Mouse (Mus musculus) B cell, adult (primary cell): ENCODE results near the gene Spp2. TPM values are rescaled to one million over a fixed set of nuclear protein-coding genes. Genes with fewer than 3 reads are reported as not detected.

Source experiments
- total RNA-seq: library from RNA; stranded (reverse); gene quantifications from 4 replicates; pipeline ENCODE4 v1.2.4, GENCODE M21; 2023; ENCODE audit not compliant: inconsistent age

Spp2 gene
- not detected in 4 replicates for total RNA-seq

DNA sequence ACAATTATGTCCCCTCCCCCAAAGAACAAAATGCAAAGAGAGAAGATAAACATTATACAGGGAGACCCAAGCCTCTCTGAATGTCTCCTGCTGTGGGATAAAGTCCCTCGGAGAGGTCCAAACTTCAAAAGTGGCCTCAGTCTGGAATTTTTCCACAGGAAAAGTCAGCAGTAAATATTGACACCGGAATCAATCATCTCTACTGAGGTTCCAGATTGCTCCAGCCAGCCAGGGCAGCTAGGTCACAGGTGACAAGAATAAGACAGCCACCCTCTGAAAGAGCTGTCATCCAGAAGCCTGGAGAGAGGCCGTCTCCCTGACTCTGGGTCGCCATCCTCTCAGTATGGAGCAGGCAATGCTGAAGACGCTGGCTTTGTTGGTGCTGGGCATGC is at the start of gene Spp2:
Gene Spp2, plus strand, starts transcription at position 155 of the 392 bp plus-strand sequence.

Other genes starting within 250 kb of the Spp2 start
- not detected in 4 replicates for gene Ugt1a5, start 240.9 kb upstream of the Spp2 start, total RNA-seq
- not detected in 4 replicates for gene Ugt1a2, start 206.4 kb upstream of the Spp2 start, total RNA-seq
- gene Dnajb3, start 201.2 kb upstream of the Spp2 start, total RNA-seq, result 0.51 to 0.67 TPM (median 0.54 TPM) in 3 of 4 replicates, not detected in the other
- gene Ugt1a1, start 195.0 kb upstream of the Spp2 start, total RNA-seq, result not detected in 4 replicates
- 0.06 to 0.27 TPM (median 0.06 TPM) in 3 of 4 replicates, not detected in the other for gene Mroh2a, start 180.0 kb upstream of the Spp2 start, total RNA-seq
- 74.5 to 81.5 TPM (median 77.4 TPM) in 4 replicates for gene Hjurp, start 129.3 kb upstream of the Spp2 start, total RNA-seq
- not detected in 4 replicates for gene Trpm8, start 129.3 kb upstream of the Spp2 start, total RNA-seq
- gene Glrp1, start 103.1 kb downstream of the Spp2 start, total RNA-seq, result not detected in 4 replicates